Mouse (Mus musculus): Measurements from ENCODE around the gene Stom. TPM values are rescaled to one million over a fixed set of nuclear protein-coding genes. Genes with fewer than 3 reads are reported as not detected.

Gene Stom
- 29.7 and 31.4 TPM in 2 replicates for polyA plus RNA-seq (2015; fragmentation: Nextera tagmentation; extraction: Ambion mirVana)

- H3K9me3 ChIP-seq (replicated peaks; ENCODE audit: low read length), result no peaks in the 10 kb centered on the region
- peak within 1 kb of the TSS; percentile 74 for H3K4me3 ChIP-seq (replicated peaks; ENCODE audit: low read depth, low read length)
- peak within 1 kb of the TSS; percentile 75 for H3K27ac ChIP-seq
- TF ChIP-seq CTCF (IDR thresholded peaks at IDR 0.05; ENCODE audit: low read depth), result peak; percentile 55
- no peaks in the 10 kb centered on the region for H3K27me3 ChIP-seq (ENCODE audit: insufficient read depth, low read length)
- WGBS, result under 1% methylated on average over 45 of the region's 45 CpGs
- no peaks in the 10 kb centered on the region for H3K36me3 ChIP-seq (ENCODE audit: insufficient read depth, low read length)
- peak within 1 kb of the TSS; percentile 99 for H3K4me2 ChIP-seq (ENCODE audit: low read length)
- H3K9ac ChIP-seq (ENCODE audit: low read depth, low read length), result peak within 1 kb of the TSS; percentile 68
- ATAC-seq (replicated peaks; ENCODE audit: low FRiP score, low read depth) (peak; percentile 99), DNase-seq (ENCODE audit: low spot score) (peak; percentile 99)
- H3K4me1 ChIP-seq (replicated peaks; ENCODE audit: insufficient read depth, low read length), result 0 out of 2 replicates have a peak, but pooled peaks cover 6% of the 10 kb centered on the region
Observed at GRCm38 (mm10) chr2:35336388-35337280, at the start of gene Stom. Stom (minus strand) TSS chr2:35336976.

- no peak for TF ChIP-seq CTCF (IDR thresholded peaks at IDR 0.05; ENCODE audit: low read depth)
- Histone ChIP-seq H3K9me3 (replicated peaks; ENCODE audit: low read length) (peaks cover 5% of the 10 kb centered on the region; the same call in 1 of the 2 replicates), H3K27me3 (ENCODE audit: insufficient read depth, low read length) (no peaks in the 10 kb centered on the region), H3K9ac (ENCODE audit: low read depth, low read length) (no peak overlapping the region), H3K4me1 (replicated peaks; ENCODE audit: insufficient read depth, low read length) (no peaks in the 10 kb centered on the region), H3K4me2 (ENCODE audit: low read length) (no peak overlapping the region), H3K36me3 (ENCODE audit: insufficient read depth, low read length) (no peaks in the 10 kb centered on the region), H3K4me3 (replicated peaks; ENCODE audit: low read depth, low read length) (no peak overlapping the region), H3K27ac (no peak overlapping the region)
- ATAC-seq (replicated peaks; ENCODE audit: low FRiP score, low read depth) (no peak), DNase-seq (ENCODE audit: low spot score) (no peak)
- 38% methylated on average over 9 of the region's 9 CpGs for WGBS
Observed at GRCm38 (mm10) chr2:35385441-35385871, 48.7 kb upstream of the Stom start.

- 69% methylated on average over 9 of the region's 9 CpGs for WGBS
- Histone ChIP-seq H3K9ac (ENCODE audit: low read depth, low read length) (no peak overlapping the region), H3K4me1 (replicated peaks; ENCODE audit: insufficient read depth, low read length) (no peaks in the 10 kb centered on the region), H3K4me2 (ENCODE audit: low read length) (no peak overlapping the region), H3K27ac (no peak overlapping the region), H3K9me3 (replicated peaks; ENCODE audit: low read length) (no peaks in the 10 kb centered on the region), H3K27me3 (ENCODE audit: insufficient read depth, low read length) (no peaks in the 10 kb centered on the region), H3K4me3 (replicated peaks; ENCODE audit: low read depth, low read length) (no peak overlapping the region), H3K36me3 (ENCODE audit: insufficient read depth, low read length) (no peaks in the 10 kb centered on the region)
- DNase-seq (ENCODE audit: low spot score), result no peak
- ATAC-seq (replicated peaks; ENCODE audit: low FRiP score, low read depth), result no peak
- TF ChIP-seq CTCF (IDR thresholded peaks at IDR 0.05; ENCODE audit: low read depth), result no peak
Observed at GRCm38 (mm10) chr2:35379306-35379705, 42.5 kb upstream of the Stom start.

GRCm38 (mm10) chr2:35377600-35377999 is 40.8 kb upstream of the Stom start:
- ATAC-seq (replicated peaks; ENCODE audit: low FRiP score, low read depth), result no peak
- TF ChIP-seq CTCF (IDR thresholded peaks at IDR 0.05; ENCODE audit: low read depth), result no peak
- no peaks in the 10 kb centered on the region for H3K36me3 ChIP-seq (ENCODE audit: insufficient read depth, low read length)
- 28% methylated on average over 6 of the region's 6 CpGs for WGBS
- no peak overlapping the region for H3K27ac ChIP-seq
- no peaks in the 10 kb centered on the region for H3K4me1 ChIP-seq (replicated peaks; ENCODE audit: insufficient read depth, low read length)
- peak; percentile 42 for DNase-seq (ENCODE audit: low spot score)
- no peaks in the 10 kb centered on the region for H3K9me3 ChIP-seq (replicated peaks; ENCODE audit: low read length)
- H3K4me3 ChIP-seq (replicated peaks; ENCODE audit: low read depth, low read length), result no peak overlapping the region
- no peak overlapping the region for H3K4me2 ChIP-seq (ENCODE audit: low read length)
- H3K9ac ChIP-seq (ENCODE audit: low read depth, low read length), result no peak overlapping the region
- H3K27me3 ChIP-seq (ENCODE audit: insufficient read depth, low read length), result no peaks in the 10 kb centered on the region

GRCm38 (mm10) chr2:35373003-35373402 is 36.2 kb upstream of the Stom start:
- Histone ChIP-seq H3K27me3 (ENCODE audit: insufficient read depth, low read length) (no peaks in the 10 kb centered on the region), H3K4me2 (ENCODE audit: low read length) (no peak overlapping the region), H3K36me3 (ENCODE audit: insufficient read depth, low read length) (no peaks in the 10 kb centered on the region), H3K4me3 (replicated peaks; ENCODE audit: low read depth, low read length) (no peak overlapping the region), H3K9me3 (replicated peaks; ENCODE audit: low read length) (no peaks in the 10 kb centered on the region), H3K27ac (no peak overlapping the region), H3K4me1 (replicated peaks; ENCODE audit: insufficient read depth, low read length) (no peaks in the 10 kb centered on the region), H3K9ac (ENCODE audit: low read depth, low read length) (no peak overlapping the region)
- 23% methylated on average over 3 of the region's 3 CpGs for WGBS
- peak; percentile 81 for TF ChIP-seq CTCF (IDR thresholded peaks at IDR 0.05; ENCODE audit: low read depth)
- DNase-seq (ENCODE audit: low spot score), result peak; percentile 49
- no peak for ATAC-seq (replicated peaks; ENCODE audit: low FRiP score, low read depth)

- H3K4me3 ChIP-seq (replicated peaks; ENCODE audit: low read depth, low read length), result no peak overlapping the region
- H3K4me1 ChIP-seq (replicated peaks; ENCODE audit: insufficient read depth, low read length), result no peaks in the 10 kb centered on the region
- no peak for DNase-seq (ENCODE audit: low spot score)
- H3K36me3 ChIP-seq (ENCODE audit: insufficient read depth, low read length), result no peaks in the 10 kb centered on the region
- no peaks in the 10 kb centered on the region for H3K27me3 ChIP-seq (ENCODE audit: insufficient read depth, low read length)
- no peak overlapping the region for H3K4me2 ChIP-seq (ENCODE audit: low read length)
- no peak for TF ChIP-seq CTCF (IDR thresholded peaks at IDR 0.05; ENCODE audit: low read depth)
- H3K9ac ChIP-seq (ENCODE audit: low read depth, low read length), result no peak overlapping the region
- no peak for ATAC-seq (replicated peaks; ENCODE audit: low FRiP score, low read depth)
- no peaks in the 10 kb centered on the region for H3K9me3 ChIP-seq (replicated peaks; ENCODE audit: low read length)
- no peak overlapping the region for H3K27ac ChIP-seq
Observed at GRCm38 (mm10) chr2:35370686-35371085, 33.9 kb upstream of the Stom start.

Data from kidney, postnatal 0 days (tissue).